In genomic region chr3:157164840-157165595, GRCm38 (mm10) we compare ENCODE assay signal across 28 mouse cellular contexts.
A peak's percentile ranks its signal among the peaks of the same experiment; 100 is the strongest.
DNase-seq lines count a peak whose midpoint lies in the region; ATAC-seq and TF ChIP-seq lines count a peak whose summit lies in the region.
"Had no signal": no experiment of that assay in that cellular context is flagged by ENCODE, and none has a peak within 500 bp of the region (broad histone marks: within the 10 kb centered on the region; RNA-seq: fewer than 3 reads in every experiment).

No protein-coding gene starts in this region.

- no peaks in the 10 kb centered on the region for H3K27me3 ChIP-seq in kidney, postnatal 0 days (ENCODE audit: insufficient read depth, low read length)
- H3K27me3 ChIP-seq in forebrain, embryonic 13.5 days = no peaks in the 10 kb centered on the region
- H3K27me3 ChIP-seq: embryonic facial prominence, embryonic 12.5 days; forebrain, embryonic 15.5 days; limb, embryonic 13.5 days; liver, embryonic 12.5 days; megakaryocyte, embryonic 14.5 days; midbrain, embryonic 12.5 days; neural tube, embryonic 13.5 days had no signal

- H3K4me2 ChIP-seq in kidney, postnatal 0 days (ENCODE audit: low read length) = no peak overlapping the region
- H3K4me2 ChIP-seq in forebrain, embryonic 13.5 days = no peak overlapping the region
- H3K4me2 ChIP-seq: embryonic facial prominence, embryonic 12.5 days; forebrain, embryonic 15.5 days; limb, embryonic 13.5 days; liver, embryonic 12.5 days; midbrain, embryonic 12.5 days; neural tube, embryonic 13.5 days had no signal

- H3K27ac ChIP-seq in kidney, postnatal 0 days = no peak overlapping the region
- no peak overlapping the region for H3K27ac ChIP-seq in forebrain, embryonic 13.5 days
- H3K27ac ChIP-seq: embryonic facial prominence, embryonic 12.5 days; forebrain, embryonic 15.5 days; heart, embryonic 10.5 days; limb, embryonic 13.5 days; liver, embryonic 12.5 days; midbrain, embryonic 12.5 days; neural tube, embryonic 13.5 days; stomach, postnatal 0 days had no signal

- no peak for DNase-seq in frontal cortex, postnatal 10 days (ENCODE audit: low spot score in 2 of 2)
- DNase-seq in kidney, postnatal 0 days (ENCODE audit: low spot score) = peak; percentile 11
- DNase-seq in kidney, adult 8-10 months = no peak
- DNase-seq in lung, postnatal 10 days = peak; percentile 7
- DNase-seq in lung, adult 18-20 months = no peak
- DNase-seq: adrenal gland, adult 8-10 months; cerebellum, adult 8-10 months; cerebellum, postnatal 25 days; gastrocnemius, postnatal 14 days; kidney, adult 18-20 months; kidney, postnatal 4 days; liver, postnatal 0 days; right cerebral cortex, postnatal 4 days; thymus, adult 2 months; thymus, postnatal 36 days had no signal

- WGBS in kidney, postnatal 0 days = 98% methylated on average over 3 of the region's 3 CpGs
- 93% methylated on average over 3 of the region's 3 CpGs for WGBS in forebrain, embryonic 13.5 days

- no peaks in the 10 kb centered on the region for H3K9me3 ChIP-seq in kidney, postnatal 0 days (replicated peaks; ENCODE audit: low read length)
- H3K9me3 ChIP-seq in forebrain, embryonic 13.5 days (replicated peaks) = no peaks in the 10 kb centered on the region
- H3K9me3 ChIP-seq: embryonic facial prominence, embryonic 12.5 days; forebrain, embryonic 15.5 days; heart, embryonic 10.5 days; limb, embryonic 13.5 days; liver, embryonic 12.5 days; megakaryocyte, embryonic 14.5 days; midbrain, embryonic 12.5 days; neural tube, embryonic 13.5 days had no signal

- TF ChIP-seq CTCF in kidney, postnatal 0 days (IDR thresholded peaks at IDR 0.05; ENCODE audit: low read depth) = no peak

- H3K4me1 ChIP-seq in kidney, postnatal 0 days (replicated peaks; ENCODE audit: insufficient read depth, low read length) = no peaks in the 10 kb centered on the region
- H3K4me1 ChIP-seq in forebrain, embryonic 13.5 days = no peaks in the 10 kb centered on the region
- H3K4me1 ChIP-seq: embryonic facial prominence, embryonic 12.5 days; forebrain, embryonic 15.5 days; heart, embryonic 10.5 days; limb, embryonic 13.5 days; liver, embryonic 12.5 days; midbrain, embryonic 12.5 days; neural tube, embryonic 13.5 days had no signal

- no peak overlapping the region for H3K9ac ChIP-seq in kidney, postnatal 0 days (ENCODE audit: low read depth, low read length)
- H3K9ac ChIP-seq in forebrain, embryonic 13.5 days = no peak overlapping the region
- H3K9ac ChIP-seq: embryonic facial prominence, embryonic 12.5 days; forebrain, embryonic 15.5 days; limb, embryonic 13.5 days; liver, embryonic 12.5 days; liver, postnatal 0 days; midbrain, embryonic 12.5 days; neural tube, embryonic 13.5 days had no signal

- no peaks in the 10 kb centered on the region for H3K36me3 ChIP-seq in kidney, postnatal 0 days (ENCODE audit: insufficient read depth, low read length)
- H3K36me3 ChIP-seq in forebrain, embryonic 13.5 days (ENCODE audit: poor library complexity, severe bottlenecking) = no peaks in the 10 kb centered on the region
- H3K36me3 ChIP-seq: embryonic facial prominence, embryonic 12.5 days; forebrain, embryonic 15.5 days; G1E; heart, embryonic 10.5 days; limb, embryonic 13.5 days; liver, embryonic 12.5 days; midbrain, embryonic 12.5 days; neural tube, embryonic 13.5 days had no signal

- no peak overlapping the region for H3K4me3 ChIP-seq in kidney, postnatal 0 days (replicated peaks; ENCODE audit: low read depth, low read length)
- no peak overlapping the region for H3K4me3 ChIP-seq in forebrain, embryonic 13.5 days
- H3K4me3 ChIP-seq: embryonic facial prominence, embryonic 12.5 days; forebrain, embryonic 15.5 days; heart, embryonic 10.5 days; limb, embryonic 13.5 days; liver, embryonic 12.5 days; megakaryocyte, embryonic 14.5 days; midbrain, embryonic 12.5 days; neural tube, embryonic 13.5 days had no signal

- ATAC-seq in frontal cortex, adult (ENCODE audit: low TSS enrichment) = peak; percentile 88
- ATAC-seq in kidney, postnatal 0 days (replicated peaks; ENCODE audit: low FRiP score, low read depth) = no peak
- ATAC-seq in forebrain, embryonic 13.5 days = no peak
- ATAC-seq: forebrain, embryonic 15.5 days; hindbrain, embryonic 16.5 days; liver, embryonic 12.5 days; liver, postnatal 0 days had no signal

Comparison
In these comparisons a context has a peak if more than half of its experiments do, and no peak if none do; other contexts are left out.
1. DNase-seq: peak in kidney, postnatal 0 days (single experiment) and lung, postnatal 10 days (single experiment); none in frontal cortex, postnatal 10 days (0 of 2), kidney, adult 8-10 months (0 of 2) and lung, adult 18-20 months (0 of 2).